Mouse (Mus musculus) ES-E14 (cell line): ENCODE results near the gene Sp100. TPM values are rescaled to one million over a fixed set of nuclear protein-coding genes. Genes with fewer than 3 reads are reported as not detected.

Source experiments
- DNase-seq: peaks from one replicate; pipeline ENCODE4 v3.0.0-alpha.2; 2013; ENCODE audit warnings: low read depth, low spot score
- H3K27ac ChIP-seq: 2 replicates; pipeline ENCODE4 v1.5.1; 2012; ENCODE audit warnings: low read depth, mild to moderate bottlenecking, low read length, moderate library complexity, mixed read lengths; ENCODE audit not compliant: poor library complexity, insufficient read depth, severe bottlenecking
- H3K36me3 ChIP-seq: 2 replicates; pipeline ENCODE4 v1.6.1; 2012; ENCODE audit warnings: mild to moderate bottlenecking, low read length, moderate library complexity, mixed read lengths; ENCODE audit not compliant: control insufficient read depth, poor library complexity, insufficient read depth, severe bottlenecking
- H3K4me1 ChIP-seq, 2 experiments: fragments of 150-350 bp in 1 of 2; sonication (generic) in 1 of 2; 2 replicates each; pipeline ENCODE4 v1.6.1; 2012; ENCODE audit warnings: low read length in 2 of 2, mild to moderate bottlenecking in 1 of 2, mixed read lengths in 1 of 2; ENCODE audit not compliant: control insufficient read depth in 2 of 2, insufficient read depth in 2 of 2, poor library complexity in 1 of 2
- H3K4me3 ChIP-seq, 2 experiments: fragments of 150-350 bp in 1 of 2; sonication (generic) in 1 of 2; 2 replicates each; pipeline ENCODE4 v1.5.1; 2012; ENCODE audit warnings: low read length in 2 of 2, low read depth in 1 of 2, mild to moderate bottlenecking in 1 of 2, mixed read lengths in 1 of 2; ENCODE audit not compliant: insufficient read depth in 1 of 2, poor library complexity in 1 of 2, severe bottlenecking in 1 of 2
- H3K9ac ChIP-seq: 2 replicates; pipeline ENCODE4 v1.6.1; 2012; ENCODE audit warnings: low read depth, mild to moderate bottlenecking, low read length, mixed read lengths; ENCODE audit not compliant: poor library complexity, insufficient read depth, severe bottlenecking
- H3K9me3 ChIP-seq: fragments of 150-350 bp; sonication (generic); 2 replicates; pipeline ENCODE4 v1.6.1; 2012; ENCODE audit warnings: low read depth, mild to moderate bottlenecking, low read length; ENCODE audit not compliant: control insufficient read depth, insufficient read depth
- CHD2 ChIP-seq: IDR thresholded peaks from 2 replicates; pipeline ENCODE4 v1.6.1; 2014; ENCODE audit warnings: mild to moderate bottlenecking, low read depth, low read length, inconsistent platforms
- HCFC1 ChIP-seq: IDR thresholded peaks from 2 replicates; pipeline ENCODE4 v1.6.1; 2012; ENCODE audit warnings: low read length, inconsistent platforms, borderline replicate concordance; ENCODE audit not compliant: insufficient read depth
- MAFK ChIP-seq: IDR thresholded peaks from 2 replicates; pipeline ENCODE4 v1.6.1; 2014; ENCODE audit warnings: mild to moderate bottlenecking, low read depth, low read length, inconsistent platforms; ENCODE audit not compliant: insufficient read depth
- ZC3H11A ChIP-seq: IDR thresholded peaks from 2 replicates; pipeline ENCODE4 v1.6.1; 2012; ENCODE audit warnings: low read depth, mild to moderate bottlenecking, inconsistent platforms, low read length, borderline replicate concordance
- ZNF384 ChIP-seq: IDR thresholded peaks from 2 replicates; pipeline ENCODE4 v1.6.1; 2012; ENCODE audit warnings: low read depth, low read length, inconsistent platforms
- in situ Hi-C, 2 experiments: fragments of 600-800 bp; cut with MboI; formaldehyde crosslinking; loops; one replicate each; pipeline ENCODE4 v1.15.1; 2025; ENCODE audit warnings: low sequenced_read_pairs in 2 of 2, inconsistent platforms in 1 of 2; ENCODE audit not compliant: unreplicated experiment in 2 of 2
- total RNA-seq: library from RNA; depleted of rRNA; stranded (reverse); fragments of 300-350 nt; gene quantifications from 2 replicates; pipeline ENCODE4 v1.2.3, GENCODE M21; 2012

Gene Sp100
- total RNA-seq, 1 experiment, result not detected

DNA sequence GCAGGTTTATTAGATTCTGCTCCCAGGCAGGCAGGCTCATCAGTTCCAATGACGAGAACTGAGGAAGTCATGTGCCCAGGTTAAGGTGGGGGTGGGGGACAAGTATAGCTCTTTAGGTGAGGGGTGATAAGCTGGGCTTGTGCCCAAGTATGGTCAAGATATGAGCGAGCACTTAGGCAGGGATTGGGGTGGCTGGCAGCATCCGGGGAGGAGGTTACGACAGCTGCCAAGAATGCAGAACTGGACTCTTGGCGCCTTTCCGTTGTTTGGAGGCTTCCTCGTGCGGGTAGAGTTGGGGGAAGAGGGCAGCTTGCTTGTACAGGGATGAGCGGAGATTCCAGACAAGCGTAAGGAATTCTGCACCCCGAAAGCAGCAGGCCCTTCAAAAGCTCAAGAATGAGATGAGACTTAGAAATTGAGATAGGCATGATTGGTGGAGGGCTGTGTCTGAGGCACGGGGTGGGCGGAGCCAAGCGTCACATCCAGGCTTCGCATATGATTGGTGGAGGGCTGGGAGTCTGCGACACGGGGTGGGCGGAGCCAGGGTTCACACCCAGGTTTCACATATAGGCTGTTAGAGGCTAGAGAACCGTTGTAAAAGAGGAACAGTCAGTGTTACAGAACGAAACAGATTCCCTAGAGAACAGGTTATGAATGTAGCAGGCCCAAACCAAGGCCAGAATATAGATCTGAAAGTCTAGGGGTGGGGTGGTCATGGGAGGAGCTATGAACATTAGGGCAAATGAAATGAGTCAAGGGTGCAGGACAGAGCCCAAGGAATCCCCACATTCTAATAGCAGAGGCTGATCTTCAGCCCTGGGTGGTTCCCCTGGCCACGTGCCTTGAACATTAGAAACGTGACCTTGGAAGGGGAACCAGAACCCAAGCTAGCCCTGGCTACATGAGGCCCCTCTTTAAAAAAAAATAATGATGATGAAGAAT is 53.7 kb downstream of the Sp100 start:
- TF ChIP-seq ZC3H11A (no peak), ZNF384 (no peak), CHD2 (no peak), MAFK (no peak), HCFC1 (no peak)
- H3K36me3 ChIP-seq, result no peaks in the 10 kb centered on the region
- peaks cover 0 to 3% of the 10 kb centered on the region in 2 experiments; a peak in 1 of 4 replicates for H3K4me1 ChIP-seq
- in situ Hi-C loops, result no loop called here
- peak overlapping the region; percentile 8 to 63; a peak in 3 of 4 replicates for H3K4me3 ChIP-seq
- H3K9me3 ChIP-seq, result no peaks in the 10 kb centered on the region
- H3K27ac ChIP-seq, result no peak overlapping the region
- peak; percentile 70 for DNase-seq
- H3K9ac ChIP-seq, result no peak overlapping the region

GRCm38 (mm10) chr1:85705552-85705951 is 55.8 kb downstream of the Sp100 start:
- TF ChIP-seq ZC3H11A (no peak), MAFK (no peak), CHD2 (no peak), ZNF384 (no peak), HCFC1 (no peak)
- Histone ChIP-seq H3K4me3 (no peak overlapping the region), H3K36me3 (no peaks in the 10 kb centered on the region), H3K9ac (no peak overlapping the region), H3K9me3 (no peaks in the 10 kb centered on the region), H3K27ac (no peak overlapping the region), H3K4me1 (peaks cover 0 to 3% of the 10 kb centered on the region in 2 experiments; a peak in 1 of 4 replicates)
- in situ Hi-C loops, result no loop called here
- DNase-seq, result no peak

DNA sequence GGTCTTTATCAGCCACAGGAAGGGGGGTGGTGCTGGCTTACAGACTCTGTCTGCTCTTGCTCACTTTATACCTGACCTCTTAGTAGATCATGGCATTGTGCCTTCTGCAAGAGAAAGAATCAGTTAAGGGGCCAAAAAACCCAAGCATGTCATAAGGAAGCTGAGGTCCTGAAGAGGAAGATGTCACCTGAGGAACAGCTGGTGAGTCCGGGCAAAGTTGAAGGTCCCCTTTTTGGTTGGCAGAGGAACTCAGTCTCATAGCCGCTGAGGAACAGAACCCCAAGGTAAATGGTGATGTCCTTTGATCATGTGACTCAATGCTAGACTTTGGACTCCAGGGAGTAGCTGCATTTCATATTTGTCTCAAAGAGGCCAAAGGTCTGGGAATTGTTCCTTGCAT is 57.0 kb downstream of the Sp100 start:
- Histone ChIP-seq H3K9me3 (no peaks in the 10 kb centered on the region), H3K27ac (no peak overlapping the region), H3K4me3 (no peak overlapping the region), H3K9ac (no peak overlapping the region), H3K36me3 (no peaks in the 10 kb centered on the region), H3K4me1 (peaks cover 0 to 3% of the 10 kb centered on the region in 2 experiments; a peak in 1 of 4 replicates)
- in situ Hi-C loops, result no loop called here
- DNase-seq, result no peak
- TF ChIP-seq CHD2 (no peak), HCFC1 (no peak), ZC3H11A (no peak), ZNF384 (no peak), MAFK (no peak)

- Histone ChIP-seq H3K36me3 (no peaks in the 10 kb centered on the region), H3K27ac (no peak overlapping the region), H3K4me3 (no peak overlapping the region), H3K9me3 (no peaks in the 10 kb centered on the region), H3K9ac (no peak overlapping the region), H3K4me1 (no peaks in the 10 kb centered on the region)
- in situ Hi-C loops, result no loop called here
- TF ChIP-seq ZC3H11A (no peak), CHD2 (no peak), ZNF384 (no peak), HCFC1 (no peak), MAFK (no peak)
- no peak for DNase-seq
Observed at GRCm38 (mm10) chr1:85714501-85714900, 64.7 kb downstream of the Sp100 start.
